Mouse (Mus musculus) MEL (cell line): ENCODE measurements at regions not wholly inside any gene's neighbourhood (a gene's known extent, or its start where the extent isn't known, plus 50 kb on each side); places are given as distances from the start of the nearest gene placed in this dataset.

Source experiments
- BHLHE40 ChIP-seq: IDR thresholded peaks from 2 replicates; pipeline ENCODE4 v1.6.1; 2012; ENCODE audit warnings: low read depth, mild to moderate bottlenecking, inconsistent platforms, low read length, improper control_type of control experiment, borderline replicate concordance
- CHD2 ChIP-seq: IDR thresholded peaks from 2 replicates; pipeline ENCODE4 v1.6.1; 2011; ENCODE audit warnings: low read length, improper control_type of control experiment
- CTCF ChIP-seq, 3 experiments: IDR thresholded peaks in 2 of 3; conservative IDR thresholded peaks in 1 of 3; 2 replicates each; pipeline ENCODE4 v1.5.1; 2011 to 2012; ENCODE audit warnings: low read length in 3 of 3, low read depth in 2 of 3, mild to moderate bottlenecking in 2 of 3, improper control_type of control experiment in 1 of 3, inconsistent platforms in 1 of 3, mixed read lengths in 1 of 3, moderate library complexity in 1 of 3; ENCODE audit not compliant: control insufficient read depth in 1 of 3, insufficient read depth in 1 of 3, poor library complexity in 1 of 3, severe bottlenecking in 1 of 3
- GATA1 ChIP-seq: IDR thresholded peaks from 2 replicates; pipeline ENCODE4 v1.6.1; 2011; ENCODE audit warnings: low read depth, low read length, improper control_type of control experiment
- MEF2A ChIP-seq: IDR thresholded peaks from 2 replicates; pipeline ENCODE4 v1.6.1; 2014; ENCODE audit warnings: low read depth, mild to moderate bottlenecking, inconsistent platforms, low read length, improper control_type of control experiment; ENCODE audit not compliant: poor library complexity, insufficient replicate concordance, severe bottlenecking; ENCODE audit errors: extremely low read depth
- MXI1 ChIP-seq: IDR thresholded peaks from 2 replicates; pipeline ENCODE4 v1.6.1; 2011; ENCODE audit warnings: mild to moderate bottlenecking, low read depth, low read length, improper control_type of control experiment
- POLR2A ChIP-seq, 2 experiments: IDR thresholded peaks; 2 replicates each; pipeline ENCODE4 v1.6.1; 2011 to 2012; ENCODE audit warnings: low read length in 2 of 2, mild to moderate bottlenecking in 2 of 2, control low read depth in 1 of 2, improper control_type of control experiment in 1 of 2, low read depth in 1 of 2, moderate library complexity in 1 of 2; ENCODE audit not compliant: control insufficient read depth in 1 of 2, insufficient read depth in 1 of 2, poor library complexity in 1 of 2
- RAD21 ChIP-seq: IDR thresholded peaks from 2 replicates; pipeline ENCODE4 v1.6.1; 2011; ENCODE audit warnings: mild to moderate bottlenecking, low read depth, low read length, improper control_type of control experiment
- SMC3 ChIP-seq: IDR thresholded peaks from 2 replicates; pipeline ENCODE4 v1.6.1; 2011; ENCODE audit warnings: low read depth, low read length, improper control_type of control experiment

- TF ChIP-seq CTCF (IDR thresholded peaks at IDR 0.05 in 2 of 3, conservative IDR thresholded peaks at IDR 0.05 in 1 of 3; ENCODE audit: control insufficient read depth in 1 of 3, insufficient read depth in 1 of 3, low read depth in 2 of 3, low read length in 3 of 3, poor library complexity in 1 of 3, severe bottlenecking in 1 of 3) (no peak), MEF2A (no peak), POLR2A (IDR thresholded peaks at IDR 0.05; ENCODE audit: control insufficient read depth in 1 of 2, insufficient read depth in 1 of 2, low read depth in 1 of 2, low read length in 2 of 2, poor library complexity in 1 of 2) (no peak), CHD2 (no peak), MXI1 (no peak), BHLHE40 (no peak), GATA1 (no peak), RAD21 (no peak), SMC3 (no peak)
Measured at GRCm38 (mm10) chr6:148708389-148708788, 122.9 kb downstream of the Ipo8 start.
